Mouse (Mus musculus): Measurements from ENCODE around the gene Mlh1.

DNA sequence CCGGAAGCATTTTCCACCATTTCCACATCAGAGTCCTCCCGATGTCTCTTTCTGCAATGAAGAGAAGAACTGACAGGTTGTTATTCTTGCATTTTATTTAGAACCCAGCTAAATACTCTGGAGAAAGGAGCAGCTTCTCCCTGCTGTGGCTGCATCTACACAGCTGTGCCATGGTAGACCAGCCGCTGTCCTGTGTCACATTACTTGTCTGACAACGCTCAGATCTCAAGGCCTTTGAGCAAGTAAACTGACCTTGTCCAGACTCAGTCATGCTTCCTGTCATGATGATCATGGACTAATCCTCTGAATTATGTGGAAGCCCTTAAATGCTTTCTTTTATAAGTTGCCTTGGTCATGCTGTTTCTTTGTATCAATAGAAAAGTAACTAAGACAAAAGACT lies 31.8 kb downstream of the Mlh1 start:
- TF ChIP-seq GATA1 (IDR thresholded peaks at IDR 0.05; ENCODE audit: borderline replicate concordance, low read length) = no peak
- TF ChIP-seq FLI1 (IDR thresholded peaks at IDR 0.05; ENCODE audit: low read length) = no peak

Measured in megakaryocyte, embryonic 14.5 days (primary cell).